Mouse (Mus musculus) hindbrain, embryonic 11.5 days (tissue): Measurements from ENCODE around the gene Zfp330. TPM values are rescaled to one million over a fixed set of nuclear protein-coding genes. Genes with fewer than 3 reads are reported as not detected.

Experiments used
- ATAC-seq: fragments of 200-750 bp; cut with Nextera tagmentation; 2 replicates; pipeline ENCODE4 v1.8.0; 2017; ENCODE audit warnings: mild to moderate bottlenecking, moderate TSS enrichment, moderate library complexity; ENCODE audit not compliant: low FRiP score
- DNase-seq: peaks from one replicate; pipeline ENCODE4 v3.0.0-alpha.2; 2015; ENCODE audit warnings: low spot score
- H3K27ac ChIP-seq: fragments of 300-500 bp; sonication (generic); 2 replicates; pipeline ENCODE4 v1.5.1; 2014; ENCODE audit warnings: mild to moderate bottlenecking, low read depth, low read length
- H3K27me3 ChIP-seq: fragments of 300-500 bp; sonication (generic); 2 replicates; pipeline ENCODE4 v1.6.1; 2014; ENCODE audit warnings: mild to moderate bottlenecking, low read length, moderate library complexity, mixed read lengths; ENCODE audit not compliant: control insufficient read depth, insufficient read depth
- H3K36me3 ChIP-seq: fragments of 300-500 bp; sonication (generic); 2 replicates; pipeline ENCODE4 v1.6.1; 2014; ENCODE audit warnings: mild to moderate bottlenecking, low read length, moderate library complexity, mixed read lengths; ENCODE audit not compliant: control insufficient read depth, insufficient read depth
- H3K4me1 ChIP-seq: fragments of 300-500 bp; sonication (generic); replicated peaks from 2 replicates; pipeline ENCODE4 v1.6.1; 2014; ENCODE audit warnings: low read length, mixed read lengths; ENCODE audit not compliant: control insufficient read depth, insufficient read depth
- H3K4me2 ChIP-seq: fragments of 300-500 bp; sonication (generic); replicated peaks from 2 replicates; pipeline ENCODE4 v1.6.1; 2014; ENCODE audit warnings: mild to moderate bottlenecking, low read depth, low read length
- H3K4me3 ChIP-seq: fragments of 300-500 bp; sonication (generic); 2 replicates; pipeline ENCODE4 v1.5.1; 2014; ENCODE audit warnings: low read depth, low read length
- H3K9ac ChIP-seq: fragments of 300-500 bp; sonication (generic); 2 replicates; pipeline ENCODE4 v1.6.1; 2014; ENCODE audit warnings: low read depth, low read length
- H3K9me3 ChIP-seq: fragments of 300-500 bp; sonication (generic); 2 replicates; pipeline ENCODE4 v1.6.1; 2016; ENCODE audit warnings: low read length; ENCODE audit not compliant: control insufficient read depth
- WGBS: fragments of 180-500 bp; shearing (Covaris S2); extraction: QIAGEN DNeasy Blood & Tissue Kit; methylation state at CpG from one replicate; pipeline ENCODE4 v1.1.7; 2014; 5-methylcytosine and 5-hydroxymethylcytosine counted together
- polyA plus RNA-seq: library from polyadenylated mRNA; unstranded; fragments of >200 nt; fragmentation: Nextera tagmentation; extraction: Ambion mirVana; gene quantifications from 2 replicates; pipeline ENCODE4 v1.2.1, GENCODE M21; 2014

Gene Zfp330
- polyA plus RNA-seq, 1 experiment from 2014 or later, result 95.3 TPM

DNA sequence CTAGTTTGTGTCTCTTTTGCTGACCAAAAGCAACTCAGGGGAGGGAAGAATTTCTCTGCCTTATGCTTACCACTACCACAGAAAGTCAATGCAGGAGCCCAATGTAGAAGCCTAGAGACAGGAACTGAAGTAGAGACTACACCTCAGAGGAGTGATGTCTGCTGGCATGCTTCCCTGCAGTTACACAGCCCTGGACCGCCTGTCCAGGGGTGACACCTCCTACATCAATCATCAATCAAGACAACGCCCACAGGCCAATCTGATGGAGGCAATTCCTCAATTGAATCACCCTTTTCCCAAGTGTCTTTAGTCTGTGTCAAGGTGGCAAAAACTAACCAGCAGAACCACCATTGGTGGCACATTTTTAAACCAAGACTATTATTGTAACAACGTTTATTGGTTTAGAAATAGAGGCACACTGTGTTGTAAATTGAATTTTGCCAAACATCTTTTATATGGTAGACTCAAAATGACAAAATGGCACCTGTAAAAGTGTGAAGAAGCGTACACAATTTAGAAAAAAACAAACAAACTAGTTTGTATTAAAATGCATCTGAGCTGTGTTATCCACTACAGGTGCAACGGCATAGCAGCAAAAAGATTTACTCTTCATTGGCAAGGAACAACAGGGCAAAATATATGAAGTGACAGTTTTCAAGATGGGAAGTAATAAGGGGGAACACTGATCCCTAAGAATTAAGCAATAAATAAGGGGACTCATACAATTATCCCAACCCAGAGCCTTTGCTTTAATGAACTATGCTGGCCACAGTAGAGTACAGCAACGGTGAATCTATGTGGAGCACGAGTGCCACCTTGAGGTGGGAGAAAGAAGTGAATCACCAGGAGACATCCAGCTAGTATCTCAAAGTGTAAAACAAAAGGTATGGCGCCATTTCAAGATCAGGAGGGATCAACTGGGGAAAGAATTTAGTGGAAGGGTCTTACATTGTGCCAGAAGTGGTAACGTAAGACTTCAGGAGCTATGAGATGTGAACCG, 29.8 kb downstream of the Zfp330 start:
- DNase-seq (peak; percentile 80), ATAC-seq (peak; percentile 81)
- Histone ChIP-seq H3K27me3 (no peaks in the 10 kb centered on the region), H3K9ac (no peak overlapping the region), H3K27ac (no peak overlapping the region), H3K4me3 (no peak overlapping the region), H3K4me2 (no peak overlapping the region), H3K36me3 (no peaks in the 10 kb centered on the region), H3K4me1 (no peaks in the 10 kb centered on the region), H3K9me3 (no peaks in the 10 kb centered on the region)
- 44% methylated on average over 10 of the region's 10 CpGs for WGBS

Other genes starting within 250 kb of the Zfp330 start
- gene Rnf150, start 89.2 kb upstream of the Zfp330 start, polyA plus RNA-seq, result 2.3 and 2.4 TPM in 2 replicates